Mouse (Mus musculus): ENCODE data around the gene Aipl1. TPM values are rescaled to one million over a fixed set of nuclear protein-coding genes. Genes with fewer than 3 reads are reported as not detected.

The Aipl1 gene
- polyA plus RNA-seq, 1 experiment from 2014 or later = 0.72 TPM

- Histone ChIP-seq H3K9ac (no peak overlapping the region), H3K4me3 (no peak overlapping the region), H3K36me3 (peaks cover 33% of the 10 kb centered on the region), H3K9me3 (no peaks in the 10 kb centered on the region), H3K27ac (no peak overlapping the region), H3K4me1 (peaks cover 26% of the 10 kb centered on the region), H3K4me2 (no peak overlapping the region), H3K27me3 (peaks cover 16% of the 10 kb centered on the region; the same call in 1 of the 2 replicates)
- WGBS = 62% methylated on average over 8 of the region's 8 CpGs
- ATAC-seq (ENCODE audit: borderline replicate concordance, extremely low read depth, low FRiP score, low TSS enrichment) = no peak; the same call in 1 of the 2 replicates
Measured at GRCm38 (mm10) chr11:72049171-72049759, 12.0 kb upstream of the Aipl1 start.

- Histone ChIP-seq H3K36me3 (peaks cover 33% of the 10 kb centered on the region), H3K4me1 (peaks cover 31% of the 10 kb centered on the region), H3K27me3 (peaks cover 16% of the 10 kb centered on the region; the same call in 1 of the 2 replicates), H3K27ac (no peak overlapping the region), H3K4me2 (no peak overlapping the region), H3K9ac (no peak overlapping the region), H3K9me3 (no peaks in the 10 kb centered on the region), H3K4me3 (no peak overlapping the region)
- 67% methylated on average over 6 of the region's 6 CpGs for WGBS
- ATAC-seq (ENCODE audit: borderline replicate concordance, extremely low read depth, low FRiP score, low TSS enrichment) = no peak
Measured at GRCm38 (mm10) chr11:72048730-72049129, 11.4 kb upstream of the Aipl1 start.

- 57% methylated on average over 3 of the region's 3 CpGs for WGBS
- no peaks in the 10 kb centered on the region for H3K9me3 ChIP-seq
- peak overlapping the region; percentile 53; the same call in 1 of the 2 replicates for H3K9ac ChIP-seq
- H3K4me3 ChIP-seq = no peak overlapping the region; the same call in 1 of the 2 replicates
- H3K27me3 ChIP-seq = no peaks in the 10 kb centered on the region
- ATAC-seq (ENCODE audit: borderline replicate concordance, extremely low read depth, low FRiP score, low TSS enrichment) = no peak
- no peak overlapping the region for H3K27ac ChIP-seq
- H3K4me2 ChIP-seq = peak overlapping the region; percentile 82; the same call in 1 of the 2 replicates
- H3K36me3 ChIP-seq = peaks cover 33% of the 10 kb centered on the region
- H3K4me1 ChIP-seq = peaks cover 33% of the 10 kb centered on the region
Measured at GRCm38 (mm10) chr11:72044231-72044630, 6.9 kb upstream of the Aipl1 start.

- H3K27me3 ChIP-seq = peaks cover 6% of the 10 kb centered on the region
- peaks cover 29% of the 10 kb centered on the region for H3K36me3 ChIP-seq
- H3K9me3 ChIP-seq = no peaks in the 10 kb centered on the region
- 0 out of 2 replicates have a peak, but pooled peaks have one; percentile 2 for ATAC-seq (ENCODE audit: borderline replicate concordance, extremely low read depth, low FRiP score, low TSS enrichment)
- H3K4me1 ChIP-seq = peaks cover 33% of the 10 kb centered on the region
- 0% methylated on average over 14 of the region's 14 CpGs for WGBS
- peak overlapping the region; percentile 82 for H3K4me2 ChIP-seq
- H3K4me3 ChIP-seq = peak overlapping the region; percentile 65
- peak overlapping the region; percentile 34; the same call in 1 of the 2 replicates for H3K27ac ChIP-seq
- peak overlapping the region; percentile 53 for H3K9ac ChIP-seq
Measured at GRCm38 (mm10) chr11:72042631-72043030, 5.3 kb upstream of the Aipl1 start.

- H3K27me3 ChIP-seq = peaks cover 6% of the 10 kb centered on the region
- ATAC-seq (ENCODE audit: borderline replicate concordance, extremely low read depth, low FRiP score, low TSS enrichment) = peak; percentile 93
- under 1% methylated on average over 52 of the region's 52 CpGs for WGBS
- H3K9ac ChIP-seq = peak within 1 kb of the TSS; percentile 56
- peak within 1 kb of the TSS; percentile 76 for H3K27ac ChIP-seq
- peak within 1 kb of the TSS; percentile 65 for H3K4me3 ChIP-seq
- H3K4me1 ChIP-seq = peaks cover 33% of the 10 kb centered on the region
- no peaks in the 10 kb centered on the region for H3K9me3 ChIP-seq
- peaks cover 23% of the 10 kb centered on the region for H3K36me3 ChIP-seq
- peak within 1 kb of the TSS; percentile 82 for H3K4me2 ChIP-seq
Measured at GRCm38 (mm10) chr11:72041768-72042607, 4.7 kb upstream of the Aipl1 start, which contains the start of gene Pimreg. Gene Pimreg (plus strand): TSS chr11:72042032.

- peak overlapping the region; percentile 56 for H3K9ac ChIP-seq
- H3K9me3 ChIP-seq = no peaks in the 10 kb centered on the region
- peak overlapping the region; percentile 82 for H3K4me2 ChIP-seq
- H3K27ac ChIP-seq = peak overlapping the region; percentile 76
- H3K27me3 ChIP-seq = peaks cover 6% of the 10 kb centered on the region
- peaks cover 17% of the 10 kb centered on the region for H3K36me3 ChIP-seq
- WGBS = 9% methylated on average over 6 of the region's 6 CpGs
- ATAC-seq (ENCODE audit: borderline replicate concordance, extremely low read depth, low FRiP score, low TSS enrichment) = no peak
- peak overlapping the region; percentile 65 for H3K4me3 ChIP-seq
- peaks cover 33% of the 10 kb centered on the region for H3K4me1 ChIP-seq
Measured at GRCm38 (mm10) chr11:72041290-72041767, 4.0 kb upstream of the Aipl1 start.

- ATAC-seq (ENCODE audit: borderline replicate concordance, extremely low read depth, low FRiP score, low TSS enrichment) = no peak
- no peak overlapping the region for H3K27ac ChIP-seq
- peaks cover 1% of the 10 kb centered on the region; the same call in 1 of the 2 replicates for H3K36me3 ChIP-seq
- no peak overlapping the region for H3K4me3 ChIP-seq
- peaks cover 30% of the 10 kb centered on the region for H3K4me1 ChIP-seq
- peaks cover 6% of the 10 kb centered on the region for H3K27me3 ChIP-seq
- H3K9me3 ChIP-seq = no peaks in the 10 kb centered on the region
- no peak overlapping the region for H3K9ac ChIP-seq
- H3K4me2 ChIP-seq = no peak overlapping the region
- 26% methylated on average over 16 of the region's 16 CpGs for WGBS
Measured at GRCm38 (mm10) chr11:72039599-72040386, 2.5 kb upstream of the Aipl1 start.

- Histone ChIP-seq H3K9ac (no peak overlapping the region), H3K4me2 (no peak overlapping the region), H3K4me3 (no peak overlapping the region), H3K27me3 (peaks cover 6% of the 10 kb centered on the region), H3K9me3 (no peaks in the 10 kb centered on the region), H3K4me1 (peaks cover 12% of the 10 kb centered on the region), H3K27ac (no peak overlapping the region), H3K36me3 (no peaks in the 10 kb centered on the region)
- WGBS = 2% methylated on average over 4 of the region's 4 CpGs
- no peak for ATAC-seq (ENCODE audit: borderline replicate concordance, extremely low read depth, low FRiP score, low TSS enrichment)
Measured at GRCm38 (mm10) chr11:72037996-72038395, 687 bp upstream of the Aipl1 start.

- Histone ChIP-seq H3K4me3 (no peak overlapping the region), H3K4me2 (no peak overlapping the region), H3K9me3 (no peaks in the 10 kb centered on the region), H3K4me1 (no peaks in the 10 kb centered on the region), H3K27me3 (peaks cover 5% of the 10 kb centered on the region; the same call in 1 of the 2 replicates), H3K36me3 (no peaks in the 10 kb centered on the region), H3K9ac (no peak overlapping the region), H3K27ac (no peak overlapping the region)
- 86% methylated on average over 3 of the region's 3 CpGs for WGBS
- no peak for ATAC-seq (ENCODE audit: borderline replicate concordance, extremely low read depth, low FRiP score, low TSS enrichment)
Measured at GRCm38 (mm10) chr11:72032589-72032988, 4.7 kb downstream of the Aipl1 start.

GRCm38 (mm10) chr11:72032091-72032490 lies 5.2 kb downstream of the Aipl1 start:
- Histone ChIP-seq H3K9ac (no peak overlapping the region), H3K36me3 (no peaks in the 10 kb centered on the region), H3K27me3 (peaks cover 5% of the 10 kb centered on the region; the same call in 1 of the 2 replicates), H3K4me3 (no peak overlapping the region), H3K27ac (no peak overlapping the region), H3K4me2 (no peak overlapping the region), H3K4me1 (no peaks in the 10 kb centered on the region), H3K9me3 (no peaks in the 10 kb centered on the region)
- 74% methylated on average over 4 of the region's 4 CpGs for WGBS
- ATAC-seq (ENCODE audit: borderline replicate concordance, extremely low read depth, low FRiP score, low TSS enrichment) = no peak

- Histone ChIP-seq H3K27me3 (peaks cover 5% of the 10 kb centered on the region; the same call in 1 of the 2 replicates), H3K27ac (no peak overlapping the region), H3K36me3 (no peaks in the 10 kb centered on the region), H3K4me3 (no peak overlapping the region), H3K9ac (no peak overlapping the region), H3K4me2 (no peak overlapping the region), H3K9me3 (no peaks in the 10 kb centered on the region), H3K4me1 (no peaks in the 10 kb centered on the region)
- no peak for ATAC-seq (ENCODE audit: borderline replicate concordance, extremely low read depth, low FRiP score, low TSS enrichment)
- 82% methylated on average over 7 of the region's 7 CpGs for WGBS
Measured at GRCm38 (mm10) chr11:72031353-72031752, 6.0 kb downstream of the Aipl1 start.

Measured in lung, embryonic 15.5 days (tissue).